Mouse (Mus musculus) lung, adult 2 months (tissue): ENCODE measurements around the gene B230307C23Rik.
"Not testable (repeated sequence)": the region's sequence is repeated elsewhere in the genome, so short reads cannot be mapped to it uniquely, and the experiment has no call there.

ENCODE experiments used
- CTCF ChIP-seq: fragments of 200-500 bp; IDR thresholded peaks from 2 replicates; pipeline ENCODE4 v1.5.1; 2011; ENCODE audit warnings: mild to moderate bottlenecking, low read length, control low read depth; ENCODE audit not compliant: insufficient read depth
- POLR2A ChIP-seq: fragments of 200-500 bp; IDR thresholded peaks from 2 replicates; pipeline ENCODE4 v1.6.1; 2011; ENCODE audit warnings: low read depth, mild to moderate bottlenecking, control low read depth, low read length, borderline replicate concordance; ENCODE audit errors: extremely low read depth

DNA sequence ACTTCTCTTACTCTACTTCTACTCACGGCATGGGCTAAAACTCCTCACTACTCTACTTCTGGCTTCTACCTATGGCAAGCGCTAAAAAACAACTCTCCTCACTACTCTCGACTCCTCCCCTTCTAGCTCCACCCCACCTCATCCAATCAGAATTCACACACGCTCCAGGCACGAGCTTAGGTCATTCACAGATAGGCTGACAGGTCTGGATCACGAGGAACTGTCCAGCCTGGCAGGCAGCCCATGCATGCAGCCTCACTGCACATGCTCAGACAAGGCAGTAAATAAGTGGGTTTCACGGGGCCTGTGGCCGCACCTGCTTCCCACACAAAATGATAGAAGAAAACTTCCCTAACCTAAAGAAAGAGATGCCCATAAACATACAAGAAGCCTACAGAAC lies 29.1 kb downstream of the B230307C23Rik start:
- not testable (repeated sequence) for TF ChIP-seq CTCF, POLR2A
